Mouse (Mus musculus): ENCODE data around the gene Muc5ac. TPM values are rescaled to one million over a fixed set of nuclear protein-coding genes. Genes with fewer than 3 reads are reported as not detected.

The Muc5ac gene
- polyA plus RNA-seq (2017; shearing (Covaris generic)) = not detected

DNA sequence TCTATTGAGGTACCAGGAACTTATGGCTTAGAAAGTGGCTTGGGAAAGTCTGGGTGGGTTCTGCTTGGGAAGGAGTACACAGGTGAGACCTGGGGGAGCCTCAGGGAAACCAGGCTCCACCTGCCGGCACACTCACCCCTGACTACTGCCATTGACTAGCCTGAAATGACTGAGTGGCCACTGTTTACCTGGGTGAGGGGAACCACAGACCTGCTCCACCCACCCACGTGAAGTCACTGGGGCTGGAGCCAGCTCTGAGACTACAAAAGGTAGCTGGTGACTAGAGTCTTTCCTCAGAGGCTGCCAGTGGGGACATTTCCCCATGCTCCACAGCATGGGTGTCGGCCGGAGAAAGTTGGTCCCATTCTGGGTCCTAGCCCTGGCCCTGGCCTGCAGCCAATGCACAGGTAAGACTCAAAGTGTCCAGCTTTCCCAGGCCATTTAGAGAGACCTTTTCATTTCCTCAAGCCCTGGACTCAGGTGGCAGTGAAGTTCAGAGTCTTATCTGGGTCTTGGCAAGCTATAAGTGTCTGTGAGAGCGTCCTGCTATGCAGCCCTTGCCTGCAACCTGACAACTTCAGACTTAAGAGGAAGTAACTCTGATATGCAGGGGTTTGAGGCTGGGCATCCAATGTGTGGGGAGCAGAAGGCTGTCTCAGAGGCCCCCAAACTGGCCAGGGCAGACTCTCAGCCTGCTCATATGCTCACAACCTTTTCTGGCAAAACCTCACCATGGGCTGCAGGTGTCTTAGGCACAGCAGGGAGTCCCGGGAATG lies at the start of gene Muc5ac:
Gene Muc5ac (plus strand): TSS at position 296 of the 776 bp plus-strand sequence.

DNA sequence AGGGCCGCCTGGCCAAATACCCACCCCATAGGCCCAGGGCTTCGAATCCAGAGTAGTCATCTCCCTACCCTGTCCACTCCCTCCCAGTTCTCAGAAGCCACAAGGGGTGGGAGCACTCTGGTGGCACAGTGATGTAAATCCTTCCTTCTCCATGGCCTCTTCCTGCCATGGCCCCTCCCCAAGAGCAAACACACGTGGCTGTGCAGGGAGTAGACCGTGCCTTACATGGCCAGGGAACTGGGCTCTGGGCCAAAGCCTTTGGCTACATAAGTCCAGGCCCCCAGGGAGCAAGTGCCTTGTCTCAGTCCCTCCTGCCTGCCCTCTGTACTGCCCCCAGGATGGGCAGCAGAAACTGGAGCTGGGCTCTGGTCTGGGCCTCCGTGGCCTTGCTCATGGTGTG lies 50.0 kb downstream of the Muc5ac start, which contains the start of gene Muc5b:
Gene Muc5b (plus strand): TSS at position 292 of the 400 bp plus-strand sequence.

Other genes starting within 250 kb of the Muc5ac start
- gene Chid1, start 249.1 kb upstream of the Muc5ac start, polyA plus RNA-seq (2017; shearing (Covaris generic)) = 22.6 TPM
- gene Ap2a2, start 226.8 kb upstream of the Muc5ac start, polyA plus RNA-seq (2017; shearing (Covaris generic)) = 55.7 TPM
- not detected for gene Muc6, start 133.7 kb upstream of the Muc5ac start, polyA plus RNA-seq (2017; shearing (Covaris generic))
- gene Muc2, start 98.6 kb upstream of the Muc5ac start, polyA plus RNA-seq (2017; shearing (Covaris generic)) = not detected
- gene Muc5b, start 50.1 kb downstream of the Muc5ac start, polyA plus RNA-seq (2017; shearing (Covaris generic)) = 0.01 TPM
- gene Tollip, start 129.5 kb downstream of the Muc5ac start, polyA plus RNA-seq (2017; shearing (Covaris generic)) = 43.6 TPM
- 0.50 TPM for gene Brsk2, start 160.8 kb downstream of the Muc5ac start, polyA plus RNA-seq (2017; shearing (Covaris generic))